Mouse (Mus musculus) erythroid progenitor cell, adult 5-6 weeks (primary cell): ENCODE measurements around the gene Polg2. TPM values are rescaled to one million over a fixed set of nuclear protein-coding genes. Genes with fewer than 3 reads are reported as not detected.
"Not testable (repeated sequence)": the region's sequence is repeated elsewhere in the genome, so short reads cannot be mapped to it uniquely, and the experiment has no call there.

Experiments used
- ATAC-seq: replicated peaks from 2 replicates; pipeline ENCODE4 v1.8.0; 2016; ENCODE audit warnings: moderate number of reproducible peaks, mild to moderate bottlenecking, moderate TSS enrichment, inconsistent platforms; ENCODE audit not compliant: poor library complexity, low FRiP score, severe bottlenecking
- total RNA-seq, 2 experiments: library from RNA; stranded (forward) in 1 of 2; stranded (reverse) in 1 of 2; fragments of 150-400 nt in 1 of 2; fragments of 186-747, 209-891 nt in 1 of 2; gene quantifications; 2 replicates each; pipeline versions ENCODE4 v1.2.3 to v1.2.4; 2015 to 2017; ENCODE audit warnings: low replicate concordance in 2 of 2

The Polg2 gene
- total RNA-seq, 2 experiments from 2014 or later = 1.4 to 4.6 TPM

DNA sequence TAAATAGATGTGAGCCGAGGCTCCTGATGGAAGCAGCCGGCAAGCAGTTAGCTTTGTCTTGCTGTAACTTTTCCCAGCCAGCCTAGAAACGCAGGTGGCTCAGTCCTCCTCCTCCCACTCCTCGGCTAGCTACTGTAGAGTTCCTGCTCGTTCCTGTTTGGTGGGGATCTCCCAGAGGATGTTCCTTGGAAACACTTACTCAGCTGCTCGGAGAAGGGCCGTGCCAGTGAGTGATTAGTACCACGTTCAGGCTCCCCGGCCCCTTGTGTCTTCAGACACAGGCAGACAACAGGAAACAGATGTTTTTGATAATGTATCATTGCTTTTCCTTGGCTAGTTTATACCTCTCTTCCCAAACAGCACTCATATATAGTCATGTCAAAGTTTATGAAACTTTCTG, 16.3 kb upstream of the Polg2 start:
- no peak for ATAC-seq

DNA sequence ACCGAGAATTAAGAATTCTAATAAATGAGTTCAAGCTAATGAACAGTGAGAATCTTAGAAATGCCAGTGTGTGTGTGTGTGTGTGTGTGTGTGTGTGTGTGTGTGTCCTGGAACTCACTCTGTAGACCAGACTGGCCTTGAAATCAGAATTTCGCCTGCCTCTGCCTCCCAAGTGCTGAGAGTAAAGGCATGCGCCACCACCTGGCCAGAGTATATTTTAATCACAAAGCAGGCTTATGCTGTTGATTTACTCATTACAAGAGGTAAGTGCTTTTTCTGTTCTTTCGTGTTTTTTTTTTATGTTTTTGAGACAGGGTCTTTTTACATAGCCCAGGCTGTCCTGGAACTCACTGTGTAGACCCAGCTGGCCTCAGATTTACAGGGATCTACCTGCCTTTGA, 14.5 kb upstream of the Polg2 start:
- ATAC-seq = no peak

DNA sequence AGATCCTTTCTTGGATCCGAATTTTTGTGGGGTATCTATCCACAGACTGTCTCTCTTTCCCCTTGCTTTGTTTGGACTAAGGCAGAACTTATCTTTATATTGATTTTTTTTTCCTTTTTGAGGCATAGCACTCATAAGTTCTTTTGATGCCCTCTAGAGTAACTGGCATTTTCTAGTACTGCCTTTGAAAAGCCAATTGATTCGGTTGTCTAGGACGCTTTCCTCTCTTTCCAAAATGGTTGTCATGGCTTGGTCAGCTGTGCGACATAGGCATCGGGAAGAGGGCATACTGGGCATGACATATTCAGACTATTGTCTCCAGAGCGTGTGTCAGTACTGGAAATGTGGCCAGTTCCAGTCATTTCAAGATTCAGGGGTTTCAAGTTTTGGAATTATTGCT, 10.3 kb upstream of the Polg2 start:
- ATAC-seq = no peak

DNA sequence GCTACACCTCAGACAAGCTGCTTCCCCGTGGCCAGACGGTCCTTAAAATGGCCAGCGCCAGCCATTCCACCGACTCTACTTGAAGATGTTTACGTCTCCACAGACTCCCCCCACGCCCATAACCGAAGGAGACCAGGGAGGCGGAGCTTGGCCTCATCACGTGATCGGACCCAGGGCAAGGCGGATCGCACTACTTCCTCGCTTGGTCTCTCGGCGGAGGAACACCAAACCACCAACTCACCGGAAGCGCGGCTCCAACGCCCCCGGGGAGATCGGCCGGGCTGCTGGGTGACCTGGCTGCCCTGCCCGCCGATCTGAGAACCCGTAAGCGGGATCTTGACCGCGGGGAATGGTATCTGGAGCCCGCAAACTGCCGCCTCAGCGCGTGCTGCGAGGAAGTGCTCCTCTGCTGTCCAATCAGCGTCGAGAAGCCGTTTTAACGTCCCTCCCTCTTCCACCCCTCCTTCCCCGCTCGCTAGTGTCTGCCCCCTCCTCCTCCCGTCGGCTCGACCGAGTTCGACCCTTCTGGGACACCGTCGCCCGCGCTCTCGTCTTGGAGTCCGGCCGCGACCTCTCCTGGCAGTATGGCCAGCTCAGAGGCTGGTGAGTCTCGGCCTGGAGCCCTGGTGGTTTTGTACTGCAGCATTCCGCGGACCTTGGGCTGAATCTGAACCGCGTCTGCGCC, 9.6 kb upstream of the Polg2 start, which contains the start of the genes Ddx5 and Cep95:
Ddx5 (minus strand) TSS at position 411 of the 685 bp plus-strand sequence.
Cep95 (plus strand) TSS at position 478 of the 685 bp plus-strand sequence.
- peak; percentile 84 for ATAC-seq

DNA sequence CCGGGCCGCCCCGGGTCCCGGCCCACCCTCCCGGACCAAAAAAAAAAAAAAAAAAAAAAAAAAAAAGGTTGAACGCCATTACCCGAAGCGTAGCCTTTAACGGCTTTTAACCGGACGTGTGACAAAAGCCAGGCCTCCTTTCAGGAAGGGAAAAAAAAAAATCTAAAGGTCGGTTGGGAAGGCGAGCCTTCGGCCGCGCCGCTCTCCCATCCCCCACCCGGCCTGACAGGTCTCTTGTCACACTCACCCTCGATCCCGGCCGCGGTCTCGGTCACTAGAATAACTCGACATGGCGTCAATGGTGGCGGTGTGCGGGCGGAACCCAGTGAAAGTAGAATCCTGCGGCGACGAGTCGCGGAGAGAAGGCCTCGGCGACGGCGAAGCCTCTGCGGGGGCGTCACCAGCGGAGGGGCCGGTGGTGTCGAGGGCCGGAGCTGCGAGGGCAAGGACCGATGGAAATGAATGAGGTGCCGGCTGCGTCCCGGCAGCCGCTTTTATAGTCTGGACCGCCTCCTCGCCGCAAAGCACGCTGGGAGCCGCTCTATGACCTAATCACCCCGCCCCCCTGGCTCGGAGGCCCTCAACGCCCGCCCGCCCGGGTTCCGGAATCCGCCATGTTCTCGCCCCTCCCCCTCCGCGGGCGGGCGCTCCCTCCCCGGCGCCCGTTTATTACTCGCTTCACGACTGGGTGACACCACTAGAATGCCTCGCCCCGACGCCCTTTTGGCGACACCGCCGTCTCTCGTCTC, 8.9 kb upstream of the Polg2 start:
- ATAC-seq = peak; percentile 71

DNA sequence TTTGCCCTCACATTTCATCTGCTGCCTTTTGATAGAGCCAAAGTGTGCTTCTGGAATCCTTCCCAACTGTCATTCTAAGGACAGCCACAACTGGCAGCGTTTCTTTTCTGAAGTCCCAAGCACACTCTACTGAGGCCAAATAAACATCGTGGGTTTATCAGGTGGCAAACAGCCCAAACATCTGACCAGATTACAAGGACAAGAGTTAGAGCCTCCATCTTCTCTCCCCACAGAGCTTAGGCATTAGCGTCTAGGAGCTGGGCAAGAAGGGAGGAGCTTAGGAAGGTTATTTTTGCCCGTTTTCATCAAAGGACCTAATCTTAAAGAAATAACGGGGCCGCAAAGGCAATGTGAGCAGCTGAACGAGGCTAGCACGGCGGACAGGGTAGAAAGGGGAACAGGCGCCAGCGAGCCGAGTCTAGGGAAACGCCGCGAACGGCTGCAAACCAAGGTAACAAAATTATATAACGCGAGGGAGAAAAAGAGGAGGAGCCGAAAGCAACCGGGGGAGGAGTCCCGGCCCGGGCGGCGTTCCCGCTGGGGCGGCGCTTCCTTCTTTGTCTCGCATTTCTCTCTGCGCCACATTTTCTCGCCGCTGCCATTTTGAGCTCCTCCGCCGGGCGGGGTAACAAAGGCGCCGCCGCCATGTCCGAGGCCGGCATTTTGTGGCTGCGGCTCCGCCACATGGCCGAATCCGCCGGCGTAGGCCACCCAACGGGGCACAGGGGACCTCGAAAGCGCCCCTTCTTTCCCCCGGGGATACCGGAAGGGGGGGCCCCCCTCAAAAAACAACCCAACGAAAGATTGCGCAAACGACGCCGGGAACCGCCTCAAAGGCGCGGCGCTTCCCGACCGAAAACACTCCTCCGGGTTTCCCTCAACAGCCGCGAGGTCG, 8.0 kb upstream of the Polg2 start:
- ATAC-seq = peak; percentile 71

DNA sequence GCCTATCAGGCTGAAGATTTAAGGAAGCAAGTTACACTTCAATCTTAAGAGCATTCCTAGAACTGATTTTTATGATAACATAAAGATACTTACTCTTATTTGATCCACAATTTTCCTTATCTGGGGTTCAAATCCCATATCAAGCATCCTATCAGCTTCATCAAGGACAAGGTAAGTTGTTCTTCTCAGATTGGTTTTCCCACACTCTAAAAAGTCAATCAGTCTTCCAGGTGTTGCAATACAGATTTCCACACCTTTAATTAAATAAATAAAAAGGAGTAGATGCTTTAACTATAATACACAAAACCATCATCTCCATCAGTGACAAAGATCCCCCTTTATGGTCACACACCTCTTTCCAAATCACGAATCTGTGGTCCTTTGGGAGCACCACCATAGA, 5.7 kb upstream of the Polg2 start:
- ATAC-seq = no peak

DNA sequence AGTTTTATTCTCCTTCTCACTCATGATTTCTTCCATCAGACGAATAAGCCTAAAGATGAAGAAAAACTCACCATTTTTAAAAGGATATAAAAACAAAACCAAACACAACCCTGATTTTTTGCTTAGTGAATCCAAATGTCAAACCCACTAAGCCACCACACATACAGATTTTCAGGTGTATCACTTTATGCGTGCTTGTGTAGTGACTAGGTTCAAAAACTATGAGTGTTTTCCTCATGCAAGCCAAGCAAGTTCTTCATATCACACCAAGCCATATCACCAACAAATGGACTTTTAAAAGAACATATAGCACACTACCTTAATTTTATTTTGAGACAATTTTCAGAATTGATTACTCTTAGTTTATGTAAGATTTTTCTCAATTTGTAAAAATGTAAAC, 5.1 kb upstream of the Polg2 start:
- ATAC-seq = no peak

DNA sequence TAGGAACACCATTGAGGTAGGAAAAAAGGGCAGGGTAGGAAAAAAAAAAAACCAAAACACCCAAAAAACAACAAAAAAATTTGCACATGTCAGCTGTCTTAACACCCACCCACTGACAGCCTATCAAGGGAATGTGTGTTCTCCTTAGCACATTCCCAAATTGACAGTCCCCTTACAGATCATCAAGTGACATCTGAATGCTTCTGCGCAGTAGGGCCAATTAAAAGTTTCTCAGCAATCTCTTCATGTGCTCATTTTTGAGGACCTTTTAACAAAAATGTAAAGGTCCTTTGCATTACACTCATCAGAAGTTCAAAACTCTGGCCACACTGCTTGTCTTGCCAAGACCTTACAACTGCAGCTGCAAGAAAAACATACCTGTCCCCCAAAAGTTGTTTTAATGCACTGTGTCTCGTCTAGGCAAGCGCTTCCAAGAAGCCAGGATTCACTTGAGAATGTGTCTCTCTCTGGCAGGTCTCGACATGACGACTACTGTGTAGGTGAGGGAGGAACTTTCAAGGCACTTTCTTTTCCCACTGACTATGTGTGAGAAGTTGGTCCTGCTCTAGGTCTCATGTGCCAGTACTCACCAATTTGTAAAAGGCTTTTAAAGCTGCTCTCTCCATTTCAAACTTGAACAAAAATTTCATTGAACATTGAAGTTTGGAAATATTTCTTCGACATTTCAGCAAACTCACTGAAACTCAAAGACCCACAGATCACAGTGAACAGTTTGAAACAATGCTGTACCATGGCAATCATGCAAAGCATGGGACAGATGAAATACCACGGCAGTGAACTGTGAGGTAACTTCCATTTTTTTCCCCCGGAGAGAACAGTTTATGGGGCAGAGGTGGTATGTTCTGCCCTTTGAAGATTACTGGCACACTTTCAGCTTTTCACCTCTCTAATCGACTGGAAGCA, 3.8 kb upstream of the Polg2 start:
- no peak for ATAC-seq

DNA sequence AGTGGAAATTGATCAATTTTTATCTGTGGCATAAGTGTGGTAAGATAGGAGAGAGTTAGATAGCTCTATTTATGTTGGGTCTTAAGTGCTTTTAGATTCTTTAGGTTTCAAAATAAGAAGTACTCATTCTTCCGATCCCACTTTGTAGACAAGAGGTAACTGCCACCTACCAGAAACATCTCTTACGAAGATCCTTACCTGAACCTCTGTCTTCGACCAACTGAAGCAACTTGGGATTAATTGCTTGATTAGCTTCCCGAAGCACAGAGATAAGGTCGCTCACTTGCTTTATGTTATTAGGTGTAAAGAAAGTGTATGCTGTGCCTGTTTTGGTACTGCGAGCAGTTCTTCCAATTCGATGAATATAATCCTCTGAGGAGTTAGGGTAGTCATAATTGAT, 2.9 kb upstream of the Polg2 start:
- not testable (repeated sequence) for ATAC-seq

DNA sequence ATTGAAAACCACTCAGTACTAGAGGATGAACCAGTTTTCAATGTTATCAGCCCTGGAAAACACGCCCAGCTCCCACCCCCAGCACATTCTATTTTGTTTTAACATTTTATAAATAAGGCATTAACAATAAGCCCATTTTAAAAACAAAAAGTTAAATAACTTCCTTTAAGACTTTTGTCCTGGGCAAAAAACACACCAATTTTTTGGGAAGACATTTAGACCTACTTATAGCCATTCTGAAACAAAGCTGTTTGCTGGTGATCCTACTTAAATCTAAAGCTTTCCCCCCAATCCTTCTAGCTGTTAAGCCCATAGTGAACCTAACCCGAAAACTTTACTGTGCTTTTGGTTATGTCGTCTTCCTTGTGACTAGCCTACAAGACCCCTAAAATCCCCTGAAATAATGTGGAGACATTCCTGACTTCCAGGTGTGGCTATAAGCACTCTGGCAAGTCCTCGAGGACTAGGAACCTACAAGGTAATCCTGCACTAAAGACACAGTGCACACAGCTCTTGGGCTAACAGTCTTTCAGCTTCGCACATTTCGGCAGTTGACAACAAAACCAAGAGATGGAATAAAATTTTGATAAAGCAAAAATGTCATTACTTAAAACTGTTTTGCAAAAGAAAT, 1.4 kb upstream of the Polg2 start:
- no peak for ATAC-seq

DNA sequence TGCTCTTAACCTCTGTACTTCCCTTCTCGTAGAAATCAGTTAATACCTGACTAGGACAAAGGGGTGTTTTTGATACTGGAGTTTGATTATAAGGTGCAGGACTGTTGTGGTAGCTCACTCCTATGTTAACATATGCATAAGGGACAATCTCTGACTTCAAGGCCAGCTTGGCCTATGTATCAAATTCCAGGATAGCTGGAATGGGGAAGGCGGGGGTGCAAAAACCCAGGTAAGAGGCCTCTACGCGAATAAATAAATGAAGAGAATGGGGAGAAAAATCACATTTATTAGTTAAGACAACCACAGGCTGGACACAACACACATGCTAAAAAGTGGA, 720 bp upstream of the Polg2 start:
- ATAC-seq = no peak

DNA sequence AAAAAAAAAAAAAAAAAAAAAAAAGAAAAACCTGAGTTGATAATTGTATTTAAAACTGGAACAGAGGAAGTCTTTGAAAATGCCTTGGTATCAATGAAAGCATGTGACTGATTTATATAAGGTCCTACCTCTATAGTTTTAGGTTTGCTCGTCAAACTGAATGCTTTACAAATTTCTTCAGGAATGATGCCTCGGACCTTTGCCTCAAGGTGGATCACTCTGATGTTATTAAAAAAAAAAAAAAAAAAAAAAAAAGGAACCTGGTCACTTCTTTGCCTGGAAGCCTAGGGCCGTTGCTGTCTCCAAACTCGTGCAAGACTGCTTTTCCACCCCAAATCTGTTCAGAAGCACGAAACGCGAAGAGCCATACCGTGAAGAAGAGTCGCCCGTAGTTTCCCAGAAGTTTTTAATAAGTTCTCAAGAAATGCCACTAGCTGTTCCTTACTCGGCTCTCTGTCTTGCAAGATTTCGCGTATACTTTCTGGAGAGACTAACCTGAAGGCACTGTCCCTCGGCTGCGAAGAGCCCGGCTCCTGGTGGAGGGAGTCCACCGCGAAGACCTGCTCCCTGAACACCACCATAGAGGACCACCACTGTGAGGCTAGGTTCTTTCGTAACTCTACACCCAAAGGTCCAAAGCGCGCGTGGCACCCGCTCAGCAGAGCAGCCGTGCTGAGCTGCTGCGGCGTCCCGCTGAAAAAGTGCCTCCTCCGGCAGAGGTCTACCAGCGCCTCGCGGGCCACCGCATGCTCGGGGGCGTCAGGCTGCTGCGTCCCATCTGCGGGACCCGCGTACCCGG, 549 bp downstream of the Polg2 start:
- peak; percentile 47 for ATAC-seq

DNA sequence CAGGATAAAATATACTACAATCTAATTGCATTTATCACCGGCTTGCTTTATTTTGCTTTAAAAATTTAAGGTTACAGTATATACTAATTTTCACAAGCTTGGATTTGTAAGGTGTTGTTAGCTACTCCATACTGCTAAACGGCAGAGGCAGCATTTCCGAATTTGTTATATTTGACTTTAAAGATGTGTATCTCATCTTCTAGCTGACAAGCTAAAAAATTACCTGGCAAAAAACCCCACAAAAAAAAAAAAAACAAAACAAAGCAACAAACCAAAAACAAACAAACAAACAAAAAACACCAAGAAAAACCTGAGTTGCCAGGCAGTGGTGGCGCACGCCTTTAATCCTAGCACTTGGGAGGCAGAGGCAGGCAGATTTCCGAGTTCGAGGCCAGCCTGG, 1.2 kb downstream of the Polg2 start:
- ATAC-seq = no peak

DNA sequence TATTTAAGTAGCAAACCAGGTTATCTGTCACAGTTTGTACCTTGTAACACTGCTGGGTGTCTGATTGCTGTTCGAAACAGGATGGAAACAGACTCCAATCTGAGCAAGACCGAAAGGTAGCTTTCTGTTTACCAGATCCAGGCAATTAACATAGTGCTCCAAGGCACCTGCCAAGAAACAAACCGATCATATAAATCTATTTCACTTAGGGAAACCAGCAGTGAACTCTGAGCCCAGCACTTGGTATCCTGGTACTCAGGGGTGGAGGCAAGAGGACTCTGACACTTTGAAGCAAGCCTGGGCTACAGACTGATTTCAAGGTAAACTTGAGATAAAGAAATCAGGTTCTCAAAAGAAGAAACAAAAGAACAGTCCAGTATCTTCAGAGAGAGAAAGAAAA, 1.9 kb downstream of the Polg2 start:
- no peak for ATAC-seq

DNA sequence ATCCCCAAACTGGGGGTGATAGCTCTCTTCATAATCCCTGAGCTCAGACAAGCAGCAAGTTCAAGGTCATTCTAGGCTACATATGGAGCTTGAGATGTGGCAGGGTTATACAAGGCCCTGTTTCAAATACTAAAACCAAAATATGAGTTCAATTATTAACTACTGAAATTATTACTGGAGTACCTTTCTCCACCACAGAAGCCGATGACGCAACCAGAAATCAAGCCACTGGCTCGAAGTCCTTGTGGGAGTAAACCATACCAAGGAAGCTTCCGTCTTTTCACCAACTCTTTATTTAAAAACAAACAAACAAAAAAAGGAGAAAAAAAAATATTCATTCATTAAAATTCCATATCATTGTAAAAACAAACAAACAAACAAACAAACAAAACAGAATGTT, 2.4 kb downstream of the Polg2 start:
- no peak for ATAC-seq

DNA sequence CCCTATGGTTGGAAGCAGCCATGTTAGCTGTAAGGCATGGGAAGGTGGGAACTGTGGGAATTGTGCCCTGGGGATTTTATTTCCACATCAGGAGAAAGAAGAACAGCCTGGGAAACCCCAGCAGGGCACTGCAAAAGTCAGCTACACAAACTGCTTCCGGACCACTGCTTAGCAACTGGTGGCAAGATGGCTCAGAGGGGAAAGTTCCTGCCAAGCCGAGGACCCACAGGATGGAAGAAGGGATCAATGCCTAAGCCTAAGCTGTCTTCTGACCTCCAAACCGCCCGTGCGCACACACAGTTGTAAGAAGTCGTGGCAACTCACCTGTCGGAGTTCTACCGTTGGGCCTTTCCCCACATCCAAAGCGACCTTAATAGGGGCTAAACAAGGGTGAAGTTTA, 6.3 kb downstream of the Polg2 start:
- ATAC-seq = no peak

DNA sequence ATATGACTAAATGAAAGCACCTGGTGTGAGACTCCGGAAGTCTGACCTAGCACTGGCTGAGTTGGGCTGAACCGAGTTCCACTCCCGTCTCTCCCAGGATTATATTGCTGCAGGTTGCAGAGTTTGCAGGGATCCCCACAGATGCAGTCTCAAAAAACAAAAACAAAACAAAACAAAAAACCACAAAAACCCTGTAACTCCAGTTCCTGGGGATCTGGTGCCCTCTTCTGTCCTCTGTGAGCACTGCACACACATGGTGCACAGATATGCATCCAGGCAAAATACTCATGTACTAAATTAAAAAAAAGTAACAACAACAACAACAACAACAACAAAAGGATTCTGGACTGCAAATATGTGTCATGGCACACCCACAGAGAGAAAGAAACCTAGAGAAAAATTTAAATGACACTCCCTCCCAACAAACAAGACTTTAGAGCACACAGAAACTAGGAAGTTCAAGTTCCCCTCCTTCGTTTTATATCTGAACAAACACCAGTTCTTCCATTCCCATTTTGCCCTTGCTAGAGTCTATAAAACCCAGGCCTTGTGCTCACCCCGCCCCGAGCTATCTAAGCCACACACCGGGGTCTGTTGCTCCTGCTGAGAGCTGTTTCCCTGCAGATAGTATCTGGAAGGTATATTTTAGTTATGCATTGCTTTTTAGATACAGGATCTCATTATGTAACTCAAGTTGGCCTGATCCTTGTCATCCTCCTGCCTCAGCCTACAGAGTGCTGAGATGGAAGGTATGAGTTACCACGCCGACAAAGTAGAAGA, 9.0 kb downstream of the Polg2 start:
- ATAC-seq = no peak
